Mouse (Mus musculus): ENCODE measurements around the gene Klc1.

DNA sequence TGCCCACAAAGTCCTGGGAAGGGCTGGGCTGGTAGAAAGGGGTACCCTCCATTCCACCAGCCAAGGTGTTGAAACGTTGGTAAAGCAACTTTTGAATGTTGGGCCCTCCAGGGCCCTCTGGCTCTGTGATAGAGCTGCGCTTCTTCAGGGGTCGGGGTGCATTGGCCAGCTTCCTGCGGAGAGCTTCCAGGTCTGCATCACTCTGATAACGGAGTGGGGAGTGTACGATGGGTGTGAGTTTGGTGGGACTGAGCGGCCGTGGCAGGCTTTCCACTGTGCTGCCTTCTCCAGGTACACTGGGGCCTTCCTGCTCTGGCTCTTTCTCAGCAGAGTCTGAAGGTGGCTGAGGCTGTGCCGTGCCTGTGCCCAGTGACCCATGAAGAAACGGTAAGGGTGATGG, 74.8 kb downstream of the Klc1 start:
- no peak for TF ChIP-seq USF1 (IDR thresholded peaks at IDR 0.05; ENCODE audit: low read depth)
- no peak for TF ChIP-seq MYOD1 (IDR thresholded peaks at IDR 0.05; ENCODE audit: control insufficient read depth, insufficient read length, low read depth)
- no peak for TF ChIP-seq FOSL1 (IDR thresholded peaks at IDR 0.05; ENCODE audit: insufficient read depth, low read length, poor library complexity, severe bottlenecking)
- TF ChIP-seq CTCF (IDR thresholded peaks at IDR 0.05; ENCODE audit: control insufficient read depth, insufficient read depth, insufficient read length): no peak
- no peak for TF ChIP-seq MAX (IDR thresholded peaks at IDR 0.05)
- no peak for TF ChIP-seq MYOG (IDR thresholded peaks at IDR 0.05; ENCODE audit: control insufficient read depth, extremely low read depth, insufficient read length)
- TF ChIP-seq CEBPB (IDR thresholded peaks at IDR 0.05; ENCODE audit: low read depth): no peak
